Mouse (Mus musculus): Measurements from ENCODE around the gene Lrrk1.

The Lrrk1 gene

GRCm38 (mm10) chr7:66384891-66385290 lies 3.3 kb downstream of the Lrrk1 start:
- DNase-seq (ENCODE audit: low read depth, low spot score) = no peak

GRCm38 (mm10) chr7:66384213-66384612 lies 3.9 kb downstream of the Lrrk1 start:
- DNase-seq (ENCODE audit: low read depth, low spot score) = no peak

GRCm38 (mm10) chr7:66376560-66376959 lies 11.6 kb downstream of the Lrrk1 start:
- no peak for DNase-seq (ENCODE audit: low read depth, low spot score)

GRCm38 (mm10) chr7:66375736-66376135 lies 12.4 kb downstream of the Lrrk1 start:
- DNase-seq (ENCODE audit: low read depth, low spot score) = no peak

- no peak for DNase-seq (ENCODE audit: low read depth, low spot score)
These were observed 14.8 kb downstream of the Lrrk1 start for GRCm38 (mm10) chr7:66373391-66373790.

- DNase-seq (ENCODE audit: low read depth, low spot score) = no peak
These were observed 17.2 kb downstream of the Lrrk1 start for GRCm38 (mm10) chr7:66370970-66371369.

GRCm38 (mm10) chr7:66369934-66370445 lies 18.2 kb downstream of the Lrrk1 start:
- DNase-seq (ENCODE audit: low read depth, low spot score) = no peak

GRCm38 (mm10) chr7:66369071-66369933 lies 18.8 kb downstream of the Lrrk1 start:
- no peak for DNase-seq (ENCODE audit: low read depth, low spot score)

- no peak for DNase-seq (ENCODE audit: low read depth, low spot score)
These were observed 22.2 kb downstream of the Lrrk1 start, which contains the start of gene Gm10974 for GRCm38 (mm10) chr7:66365904-66366303. Gene Gm10974, plus strand, starts transcription at chr7:66365905.

- DNase-seq (ENCODE audit: low read depth, low spot score) = no peak
These were observed 22.7 kb downstream of the Lrrk1 start for GRCm38 (mm10) chr7:66365411-66365810.

- DNase-seq (ENCODE audit: low read depth, low spot score) = no peak
These were observed 23.7 kb downstream of the Lrrk1 start for GRCm38 (mm10) chr7:66364491-66364890.

GRCm38 (mm10) chr7:66359044-66359443 lies 29.1 kb downstream of the Lrrk1 start:
- DNase-seq (ENCODE audit: low read depth, low spot score) = no peak

GRCm38 (mm10) chr7:66358461-66358860 lies 29.7 kb downstream of the Lrrk1 start:
- no peak for DNase-seq (ENCODE audit: low read depth, low spot score)

GRCm38 (mm10) chr7:66355791-66356522 lies 32.2 kb downstream of the Lrrk1 start:
- no peak for DNase-seq (ENCODE audit: low read depth, low spot score)

- no peak for DNase-seq (ENCODE audit: low read depth, low spot score)
These were observed 33.2 kb downstream of the Lrrk1 start for GRCm38 (mm10) chr7:66354911-66355310.

- DNase-seq (ENCODE audit: low read depth, low spot score) = no peak
These were observed 37.1 kb downstream of the Lrrk1 start for GRCm38 (mm10) chr7:66351074-66351473.

- no peak for DNase-seq (ENCODE audit: low read depth, low spot score)
These were observed 38.5 kb downstream of the Lrrk1 start for GRCm38 (mm10) chr7:66349670-66350069.

GRCm38 (mm10) chr7:66348588-66348987 lies 39.6 kb downstream of the Lrrk1 start:
- DNase-seq (ENCODE audit: low read depth, low spot score) = no peak

GRCm38 (mm10) chr7:66346959-66347663 lies 41.0 kb downstream of the Lrrk1 start:
- no peak for DNase-seq (ENCODE audit: low read depth, low spot score)

GRCm38 (mm10) chr7:66343307-66343706 lies 44.8 kb downstream of the Lrrk1 start:
- DNase-seq (ENCODE audit: low read depth, low spot score) = no peak

- DNase-seq (ENCODE audit: low read depth, low spot score) = no peak
These were observed 45.3 kb downstream of the Lrrk1 start for GRCm38 (mm10) chr7:66342831-66343230.

- DNase-seq (ENCODE audit: low read depth, low spot score) = no peak
These were observed 45.8 kb downstream of the Lrrk1 start for GRCm38 (mm10) chr7:66342323-66342722.

All from brain, embryonic 18.5 days (tissue).